Mouse (Mus musculus) megakaryocyte, adult 5-6 weeks (primary cell): ENCODE results near the gene Tmem104. TPM values are rescaled to one million over a fixed set of nuclear protein-coding genes. Genes with fewer than 3 reads are reported as not detected.

Source experiments
- ATAC-seq: 2 replicates; pipeline ENCODE4 v1.8.0; 2016; ENCODE audit warnings: mild to moderate bottlenecking, inconsistent platforms; ENCODE audit not compliant: poor library complexity, severe bottlenecking
- total RNA-seq, 2 experiments: library from RNA; stranded (forward) in 1 of 2; stranded (reverse) in 1 of 2; fragments of 153-499, 151-499 nt in 1 of 2; fragments of 221-1000, 200-1000 nt in 1 of 2; gene quantifications; 2 replicates each; pipeline versions ENCODE4 v1.2.3 to v1.2.4; 2015 to 2017

Gene Tmem104
- total RNA-seq, 2 experiments from 2014 or later, result 6.1 to 25.7 TPM

GRCm38 (mm10) chr11:115276780-115277603 is 89.7 kb downstream of the Tmem104 start, which contains the start of gene Fdxr:
Gene Fdxr, minus strand, starts transcription at chr11:115277050.
- peak; percentile 89 for ATAC-seq

DNA sequence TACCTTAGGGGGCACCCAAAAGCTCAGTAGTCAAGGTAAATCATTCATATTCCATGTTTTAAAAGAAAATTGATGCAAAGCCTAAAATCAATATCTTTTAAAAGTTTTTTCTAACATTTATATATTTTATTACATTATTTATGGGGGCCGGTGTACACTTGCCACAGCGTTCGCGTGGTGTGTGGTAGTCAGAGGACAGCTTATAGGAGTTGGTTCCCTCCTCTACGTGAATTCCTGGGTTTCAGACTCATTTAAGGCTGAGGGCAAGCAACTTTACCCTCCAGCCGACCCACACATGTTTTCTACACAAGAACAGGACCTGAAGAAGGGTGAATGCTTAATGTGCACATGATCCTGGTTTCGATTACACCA is 90.3 kb downstream of the Tmem104 start:
- no peak for ATAC-seq

- ATAC-seq, result no peak
Observed at GRCm38 (mm10) chr11:115278176-115278575, 90.9 kb downstream of the Tmem104 start.

DNA sequence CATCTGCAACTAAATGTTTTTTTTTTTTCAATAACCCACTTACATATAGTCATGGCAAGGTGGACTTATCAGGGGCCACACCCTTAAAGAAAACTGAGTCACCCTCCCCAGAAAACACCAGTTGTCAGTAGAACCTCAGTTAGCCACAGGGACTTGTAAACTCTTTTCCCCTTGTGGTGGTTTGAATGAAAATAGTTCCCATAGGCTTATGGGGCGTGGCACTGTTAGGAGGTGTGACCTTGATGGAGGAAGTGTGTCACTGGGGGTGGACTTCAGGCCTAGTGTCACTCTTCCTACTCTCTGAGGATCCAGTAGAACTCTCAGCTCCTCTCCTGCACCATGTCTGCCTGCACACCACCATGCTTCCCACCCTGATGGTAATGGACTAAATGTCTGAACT is 92.4 kb downstream of the Tmem104 start:
- ATAC-seq, result no peak

GRCm38 (mm10) chr11:115282295-115282694 is 95.0 kb downstream of the Tmem104 start:
- ATAC-seq, result no peak

GRCm38 (mm10) chr11:115282723-115283485 is 95.6 kb downstream of the Tmem104 start:
- ATAC-seq, result no peak

DNA sequence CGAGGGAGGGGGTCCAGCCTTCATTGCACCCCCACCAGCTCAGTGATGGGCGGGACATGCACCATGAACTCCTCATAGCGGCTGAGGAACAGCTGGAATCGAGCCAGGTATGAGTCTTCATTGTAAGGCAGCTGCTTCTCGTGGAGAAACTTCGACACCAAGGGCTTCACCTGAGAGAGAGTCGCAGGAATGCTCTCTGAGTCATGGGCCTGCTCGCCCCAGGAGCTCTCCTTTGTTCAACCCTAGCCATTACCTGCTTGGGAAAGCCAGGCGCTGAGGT is 96.1 kb downstream of the Tmem104 start:
- no peak for ATAC-seq

DNA sequence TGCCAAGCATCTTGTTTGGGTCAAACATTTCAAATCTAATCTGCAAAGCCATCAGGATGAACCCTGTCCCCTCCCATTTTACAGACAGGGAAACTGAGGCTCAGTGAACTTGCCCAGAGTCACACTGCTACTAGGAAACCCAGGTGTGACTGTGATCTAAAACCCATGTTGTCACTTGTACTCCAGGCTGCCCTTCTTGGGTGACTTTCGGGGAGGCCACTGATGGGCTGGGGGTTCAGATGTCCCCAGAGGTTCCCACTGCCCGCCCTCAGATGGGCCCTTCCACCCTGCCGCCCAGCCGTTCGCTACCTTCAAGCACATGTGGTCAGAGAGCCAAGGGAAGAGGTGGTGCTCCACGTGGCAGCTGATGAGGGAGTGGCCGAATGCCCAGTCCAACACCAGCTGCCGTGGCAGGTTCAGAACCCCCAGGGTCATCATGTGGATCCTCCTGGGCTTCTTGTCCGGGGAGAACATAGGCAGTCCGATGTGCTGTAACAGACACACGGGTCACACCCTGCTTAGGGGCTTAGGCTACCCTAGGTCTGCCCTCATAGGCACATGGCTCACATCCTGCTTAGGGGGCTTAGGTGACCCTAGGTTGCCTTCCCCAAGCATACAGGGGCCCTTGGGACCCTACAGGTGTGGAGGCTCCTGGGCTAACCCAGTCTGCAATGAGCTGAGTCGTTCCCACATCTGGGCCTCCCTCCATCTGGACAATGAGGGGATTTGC is 96.8 kb downstream of the Tmem104 start:
- no peak for ATAC-seq

DNA sequence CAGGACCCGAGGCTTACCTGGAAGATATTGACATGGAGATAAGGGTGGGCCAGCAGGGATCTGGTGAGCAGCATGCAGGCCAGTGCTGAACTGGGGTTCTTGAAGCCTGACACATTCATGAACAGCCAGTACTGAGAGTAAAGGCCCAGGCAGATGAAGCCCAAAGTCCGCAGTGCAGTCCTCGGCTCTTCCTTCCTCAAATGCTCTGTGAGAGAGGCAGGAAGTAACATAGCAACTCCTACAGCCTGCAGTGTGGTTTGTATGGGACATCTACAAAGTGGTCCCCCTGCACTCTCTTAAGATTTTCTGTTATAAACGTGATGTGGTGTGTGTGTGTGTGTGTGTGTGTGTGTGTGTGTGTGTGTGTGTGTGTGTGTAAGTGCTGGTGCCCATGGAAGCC is 98.0 kb downstream of the Tmem104 start:
- ATAC-seq, result peak; percentile 93

- no peak for ATAC-seq
Observed at GRCm38 (mm10) chr11:115286201-115286993, 99.1 kb downstream of the Tmem104 start.

GRCm38 (mm10) chr11:115287386-115287785 is 100.1 kb downstream of the Tmem104 start:
- 0 out of 2 replicates have a peak, but pooled peaks have one; percentile 20 for ATAC-seq

DNA sequence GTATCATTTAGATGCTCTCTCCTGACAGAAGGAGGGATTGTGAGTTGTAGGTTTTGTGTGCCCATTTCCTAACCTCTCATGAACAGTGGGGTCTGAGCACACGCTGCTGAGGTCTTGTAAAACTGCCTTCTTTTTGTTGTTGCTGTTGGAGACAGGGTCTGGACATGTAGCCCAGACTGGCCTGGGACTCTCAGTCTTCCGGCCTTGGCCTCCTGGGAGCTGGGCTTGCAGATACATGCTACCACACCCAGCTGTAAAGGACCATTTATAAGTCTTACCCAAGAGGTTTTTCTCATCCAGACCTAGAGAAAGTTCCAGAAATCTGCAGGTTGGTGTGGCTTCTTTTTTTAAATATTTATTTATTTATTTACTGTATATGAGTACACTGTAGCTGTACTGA is 101.0 kb downstream of the Tmem104 start:
- ATAC-seq, result no peak

DNA sequence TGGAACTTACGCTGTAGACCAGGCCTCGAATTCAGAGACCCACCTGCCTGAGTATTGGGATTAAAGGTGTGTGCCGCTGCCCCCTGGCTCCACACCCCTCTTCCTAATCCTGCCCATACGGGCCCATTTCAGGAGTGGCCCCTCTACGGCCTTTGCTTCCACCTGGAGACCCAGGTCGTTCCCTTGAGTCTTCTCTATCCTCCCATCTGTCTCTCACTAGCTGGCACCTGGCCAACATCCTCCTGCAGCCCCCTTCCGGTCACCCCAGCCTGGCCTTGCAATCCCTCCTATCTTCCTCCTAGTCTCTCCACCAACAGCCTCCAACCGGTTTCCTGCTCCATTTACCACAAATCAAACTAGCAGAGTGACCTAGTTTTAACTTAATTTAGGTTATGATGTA is 102.6 kb downstream of the Tmem104 start:
- no peak for ATAC-seq

DNA sequence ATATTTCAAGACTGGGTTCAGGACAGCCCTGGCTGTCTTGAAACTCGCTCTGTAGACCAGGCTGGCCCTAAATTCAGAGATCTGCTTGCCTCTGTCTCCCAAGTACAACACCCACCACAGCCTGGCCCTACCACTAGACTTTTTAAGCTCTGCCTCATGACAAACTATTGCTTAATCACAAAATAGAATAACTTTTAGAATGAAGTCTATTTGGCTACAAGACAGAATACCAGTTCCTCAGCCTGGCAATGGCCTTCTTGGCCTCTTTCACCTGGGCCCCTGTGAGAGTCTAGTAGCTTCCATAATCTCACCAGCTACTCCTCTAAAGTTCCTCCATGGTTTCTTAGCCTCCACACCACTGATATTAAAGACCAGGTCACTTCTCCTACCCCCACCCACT is 103.0 kb downstream of the Tmem104 start:
- no peak for ATAC-seq

DNA sequence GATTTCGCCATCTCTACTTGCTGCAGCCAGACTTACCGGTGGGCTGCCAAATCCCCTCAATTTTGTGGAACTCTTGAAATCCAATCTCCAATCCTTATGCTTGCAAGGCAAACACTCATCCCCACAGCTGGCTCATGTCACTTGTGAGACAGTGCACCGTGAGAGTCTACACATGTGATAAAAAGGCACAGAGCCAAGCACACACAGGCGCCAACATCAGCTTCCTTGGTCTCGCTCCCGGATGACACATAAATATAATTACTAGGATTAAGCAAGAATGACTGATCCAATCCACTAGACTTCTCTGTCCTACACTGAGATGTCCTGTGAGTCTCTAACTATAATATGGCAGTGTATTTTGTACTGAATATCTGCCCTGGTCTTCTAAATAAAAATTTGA is 103.6 kb downstream of the Tmem104 start:
- no peak for ATAC-seq

DNA sequence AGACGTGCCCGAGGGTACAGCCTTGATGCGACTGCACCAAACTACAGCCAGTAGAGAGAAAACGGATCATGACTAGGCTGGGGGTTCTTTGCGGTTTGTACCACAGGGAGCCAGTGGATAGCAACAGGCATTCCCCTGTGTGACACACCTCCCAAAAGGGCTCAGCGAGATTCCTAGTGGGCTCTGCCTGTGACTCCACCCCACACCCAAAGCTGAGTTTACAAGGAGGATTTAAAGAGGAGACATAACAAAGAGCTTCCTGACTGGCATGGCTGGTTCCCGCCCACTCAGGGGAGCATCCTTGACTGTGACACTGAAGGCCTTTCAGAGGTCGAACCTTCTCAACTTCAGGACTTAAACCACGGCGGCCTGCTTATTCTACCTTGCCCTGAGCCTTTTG is 104.2 kb downstream of the Tmem104 start:
- ATAC-seq, result no peak

DNA sequence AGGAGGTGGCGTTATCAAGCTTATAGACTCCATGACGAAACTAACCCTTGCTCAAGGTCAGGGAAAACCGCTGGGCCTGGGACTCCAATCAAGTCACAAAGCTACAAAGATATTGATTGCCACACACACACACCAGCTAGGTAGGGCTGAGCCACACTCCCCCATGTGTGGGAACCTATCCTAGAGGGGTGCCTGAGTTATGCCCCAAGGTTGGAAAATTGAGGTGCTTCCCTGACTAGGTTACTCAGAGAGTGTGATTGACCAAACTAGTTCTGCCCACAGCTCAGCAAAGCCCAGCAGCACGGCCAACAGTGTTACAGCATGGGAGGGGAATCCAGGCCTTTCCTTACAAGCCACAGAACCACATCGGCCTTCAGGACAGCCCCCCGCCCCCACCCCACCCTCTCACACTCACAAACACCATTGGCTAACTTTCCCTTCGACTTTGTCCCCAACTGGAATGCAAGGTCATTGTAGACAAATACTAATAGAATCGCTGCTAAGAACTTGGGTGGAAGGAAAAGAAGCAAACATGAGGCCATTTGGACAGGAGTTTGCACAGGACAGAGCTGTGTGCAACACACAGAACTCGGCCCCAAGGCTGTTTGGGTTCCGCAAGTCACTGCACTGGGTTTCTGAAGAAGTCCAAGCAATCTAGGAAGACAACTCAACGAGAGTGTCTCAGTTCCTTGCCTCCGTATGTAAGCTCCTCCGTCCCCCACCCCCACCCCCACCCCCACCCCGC is 105.5 kb downstream of the Tmem104 start:
- ATAC-seq, result no peak

DNA sequence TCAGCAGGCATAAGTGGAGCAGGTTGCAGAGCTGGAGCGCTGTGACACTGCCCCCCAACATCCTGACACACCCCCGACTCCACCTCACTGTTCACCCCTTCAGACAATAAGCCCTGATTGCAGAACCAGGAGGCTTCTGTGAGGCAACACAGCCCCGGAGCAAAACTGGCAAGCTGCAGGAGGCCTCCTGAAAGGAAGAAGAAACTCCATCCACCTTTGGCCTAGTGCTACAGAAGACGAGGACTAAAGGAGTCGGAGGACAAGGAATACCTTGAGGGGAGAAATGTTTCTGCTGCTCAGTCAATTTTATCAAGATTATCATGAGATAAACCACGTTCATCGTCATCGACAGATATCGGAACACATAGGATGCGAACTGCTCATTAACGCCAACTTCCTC is 108.7 kb downstream of the Tmem104 start:
- no peak for ATAC-seq
